Mouse (Mus musculus): ENCODE results near the gene Fxn.

The Fxn gene

GRCm38 (mm10) chr19:24300994-24301767 lies 20.8 kb upstream of the Fxn start:
- peak; percentile 58 for DNase-seq (ENCODE audit: low read depth, low spot score)

GRCm38 (mm10) chr19:24293537-24293936 lies 13.1 kb upstream of the Fxn start:
- no peak for DNase-seq (ENCODE audit: low read depth, low spot score)

GRCm38 (mm10) chr19:24284187-24284586 lies 3.8 kb upstream of the Fxn start:
- peak; percentile 65 for DNase-seq (ENCODE audit: low read depth, low spot score)

DNA sequence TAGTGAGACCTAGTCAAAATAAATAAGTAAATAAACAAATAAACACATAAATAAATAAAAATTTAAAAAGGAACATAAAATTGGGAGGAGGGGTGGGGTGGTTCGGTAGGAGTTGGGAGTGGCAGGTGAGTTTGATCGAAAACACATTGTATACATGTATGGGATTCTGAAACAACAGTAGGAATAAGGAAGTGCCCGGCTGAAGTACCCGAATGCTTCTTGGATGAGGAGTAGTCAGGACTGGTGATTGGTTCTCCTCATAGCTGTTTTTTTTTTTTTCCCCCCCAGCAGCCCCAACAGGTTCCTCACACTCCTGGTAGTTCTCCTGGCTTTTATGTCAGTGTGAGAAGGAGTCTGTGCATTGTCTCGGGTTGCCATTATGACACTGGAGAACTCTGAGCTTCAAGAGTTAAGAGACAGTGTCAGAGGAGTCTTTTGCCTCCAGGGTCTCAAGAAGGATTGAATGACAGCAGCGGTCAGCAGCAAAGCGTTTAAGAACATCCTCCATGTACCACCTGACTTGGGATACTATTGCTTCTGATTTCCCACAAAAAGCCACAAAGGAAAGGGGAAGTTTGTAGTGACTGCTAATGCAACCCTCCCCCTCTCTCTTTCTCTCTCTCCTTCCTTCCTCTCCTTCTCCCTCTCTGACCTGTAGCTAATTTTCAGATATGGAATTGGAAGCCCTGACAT lies 1.0 kb upstream of the Fxn start:
- DNase-seq (ENCODE audit: low read depth, low spot score), result no peak

GRCm38 (mm10) chr19:24279706-24280600 lies 452 bp downstream of the Fxn start:
- peak; percentile 87 for DNase-seq (ENCODE audit: low read depth, low spot score)

DNA sequence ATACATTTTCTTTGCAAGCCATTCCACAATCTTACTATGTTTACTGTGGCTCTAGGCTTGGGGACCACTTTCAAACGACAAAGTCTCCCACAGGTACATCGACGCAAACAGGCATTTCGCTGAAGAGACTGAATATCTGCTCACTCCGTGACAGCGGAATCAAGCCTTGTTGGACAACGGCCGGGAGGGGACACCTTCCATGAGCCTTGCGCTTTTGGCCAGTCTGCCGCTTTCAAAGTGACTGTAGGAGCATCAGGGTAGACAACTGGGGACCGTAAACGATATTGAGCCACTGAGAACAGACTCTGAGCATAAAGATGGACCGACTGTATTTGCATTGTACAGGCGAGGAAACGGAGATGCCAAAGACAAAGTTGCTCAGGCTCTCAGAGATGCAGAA lies 1.5 kb downstream of the Fxn start:
- no peak for DNase-seq (ENCODE audit: low read depth, low spot score)

- no peak for DNase-seq (ENCODE audit: low read depth, low spot score)
Observed at GRCm38 (mm10) chr19:24274281-24274680, 6.1 kb downstream of the Fxn start.

DNA sequence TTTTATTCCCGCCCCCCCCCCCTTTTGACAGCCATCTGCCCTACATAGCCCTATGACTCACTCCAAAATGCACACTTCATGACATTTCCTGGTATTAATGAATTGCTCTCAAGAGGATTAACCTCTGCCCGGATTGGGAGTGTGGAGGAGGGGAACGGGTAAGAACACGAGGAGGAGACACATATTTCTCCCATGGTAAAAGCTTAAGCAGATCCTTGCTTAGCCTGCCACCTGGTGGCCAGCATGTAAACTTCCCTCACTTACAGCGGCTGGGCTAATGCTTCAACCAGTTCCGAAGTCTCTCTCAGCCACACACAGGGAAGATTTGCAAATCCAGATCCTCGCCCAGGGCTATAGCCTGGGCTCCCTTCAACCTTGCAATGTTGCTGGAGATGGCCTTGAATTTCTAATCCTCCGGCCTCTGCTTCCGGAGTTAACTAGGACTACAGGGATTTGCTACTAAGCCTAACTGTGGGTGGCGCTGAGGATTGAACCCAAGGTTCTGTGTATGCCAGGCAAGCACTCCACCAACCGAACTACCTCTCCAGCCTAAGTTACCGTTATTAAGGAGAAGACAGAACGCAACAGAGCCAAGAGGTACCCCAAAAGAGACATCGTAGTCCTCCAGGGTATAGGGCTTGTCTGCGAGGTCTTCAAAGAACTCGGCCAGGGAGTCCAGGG lies 8.5 kb downstream of the Fxn start:
- DNase-seq (ENCODE audit: low read depth, low spot score), result peak; percentile 53

GRCm38 (mm10) chr19:24271326-24271725 lies 9.1 kb downstream of the Fxn start:
- no peak for DNase-seq (ENCODE audit: low read depth, low spot score)

- DNase-seq (ENCODE audit: low read depth, low spot score), result no peak
Observed at GRCm38 (mm10) chr19:24268531-24268930, 11.9 kb downstream of the Fxn start.

DNA sequence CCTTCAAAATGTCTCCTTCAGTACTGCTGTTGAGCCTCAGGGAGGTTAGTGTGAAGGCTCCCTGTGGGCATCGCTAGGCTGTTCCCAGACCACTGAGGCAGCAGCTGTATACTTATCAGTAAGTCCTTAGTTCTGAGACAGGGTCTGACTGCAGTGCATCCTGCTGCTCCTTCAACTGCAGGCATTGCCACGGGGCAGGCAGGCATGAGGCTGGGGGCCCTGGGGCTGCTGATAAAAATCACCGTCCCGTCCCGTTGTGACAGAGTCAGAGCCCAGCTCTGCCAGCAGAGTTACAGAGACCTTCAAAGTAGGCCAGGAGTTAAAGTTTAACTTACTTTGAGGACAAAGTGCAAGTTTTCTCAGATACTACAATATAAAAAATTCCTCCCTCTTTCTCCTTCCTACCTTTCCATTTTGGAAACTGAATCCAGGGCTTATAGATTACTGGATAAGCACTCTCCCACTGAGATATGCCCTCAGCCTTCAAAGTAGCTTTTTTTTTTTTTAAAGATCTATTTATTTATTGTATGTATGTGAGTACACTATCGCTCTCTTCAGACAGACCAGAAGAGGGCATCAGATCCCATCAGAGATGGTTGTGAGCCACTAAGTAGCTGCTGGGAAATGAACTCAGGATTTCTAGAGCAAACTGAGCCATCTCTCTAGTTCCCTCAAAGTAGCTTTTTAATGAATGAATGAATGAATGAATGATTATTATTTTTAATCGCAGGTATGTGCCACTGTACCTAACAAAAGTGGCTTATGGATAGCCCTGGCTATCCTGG lies 14.2 kb downstream of the Fxn start:
- no peak for DNase-seq (ENCODE audit: low read depth, low spot score)

DNA sequence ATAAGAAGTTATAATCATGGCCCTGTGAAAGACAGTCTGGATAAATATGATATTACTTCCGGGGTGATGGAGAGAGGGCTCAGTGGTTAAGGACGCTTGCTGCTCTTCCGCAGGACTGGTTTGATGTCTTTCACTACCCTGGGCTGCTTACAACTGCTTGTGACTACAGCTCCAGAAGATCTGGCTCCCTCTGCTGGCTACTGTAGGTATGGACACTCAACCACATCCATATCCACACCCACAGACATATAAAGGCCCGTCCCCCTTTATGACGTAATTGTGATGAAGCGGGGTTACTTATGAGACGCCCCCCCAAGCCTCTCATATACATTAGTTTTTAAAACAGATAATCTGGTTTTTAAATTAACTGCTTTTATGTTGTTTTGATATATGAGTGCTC lies 15.4 kb downstream of the Fxn start:
- DNase-seq (ENCODE audit: low read depth, low spot score), result peak; percentile 65

DNA sequence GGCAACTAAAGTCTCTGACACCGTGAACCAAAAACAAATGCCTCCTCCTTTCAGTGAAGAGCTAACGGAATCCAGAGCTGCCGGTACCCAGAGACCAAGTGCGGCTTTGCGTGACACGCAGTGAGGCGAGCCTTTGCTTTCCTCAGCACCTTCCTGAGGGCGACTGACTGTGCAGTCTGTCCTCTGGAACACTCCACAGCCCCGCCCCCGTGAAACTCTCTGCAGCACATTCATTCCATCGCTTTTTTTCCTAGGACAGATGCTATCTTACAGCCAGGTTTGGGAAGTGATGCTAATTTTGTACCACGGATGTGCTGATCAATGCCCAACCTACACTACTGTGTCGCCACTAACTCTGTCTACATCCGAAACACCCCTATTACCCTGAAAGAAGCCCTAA lies 17.7 kb downstream of the Fxn start:
- no peak for DNase-seq (ENCODE audit: low read depth, low spot score)

DNA sequence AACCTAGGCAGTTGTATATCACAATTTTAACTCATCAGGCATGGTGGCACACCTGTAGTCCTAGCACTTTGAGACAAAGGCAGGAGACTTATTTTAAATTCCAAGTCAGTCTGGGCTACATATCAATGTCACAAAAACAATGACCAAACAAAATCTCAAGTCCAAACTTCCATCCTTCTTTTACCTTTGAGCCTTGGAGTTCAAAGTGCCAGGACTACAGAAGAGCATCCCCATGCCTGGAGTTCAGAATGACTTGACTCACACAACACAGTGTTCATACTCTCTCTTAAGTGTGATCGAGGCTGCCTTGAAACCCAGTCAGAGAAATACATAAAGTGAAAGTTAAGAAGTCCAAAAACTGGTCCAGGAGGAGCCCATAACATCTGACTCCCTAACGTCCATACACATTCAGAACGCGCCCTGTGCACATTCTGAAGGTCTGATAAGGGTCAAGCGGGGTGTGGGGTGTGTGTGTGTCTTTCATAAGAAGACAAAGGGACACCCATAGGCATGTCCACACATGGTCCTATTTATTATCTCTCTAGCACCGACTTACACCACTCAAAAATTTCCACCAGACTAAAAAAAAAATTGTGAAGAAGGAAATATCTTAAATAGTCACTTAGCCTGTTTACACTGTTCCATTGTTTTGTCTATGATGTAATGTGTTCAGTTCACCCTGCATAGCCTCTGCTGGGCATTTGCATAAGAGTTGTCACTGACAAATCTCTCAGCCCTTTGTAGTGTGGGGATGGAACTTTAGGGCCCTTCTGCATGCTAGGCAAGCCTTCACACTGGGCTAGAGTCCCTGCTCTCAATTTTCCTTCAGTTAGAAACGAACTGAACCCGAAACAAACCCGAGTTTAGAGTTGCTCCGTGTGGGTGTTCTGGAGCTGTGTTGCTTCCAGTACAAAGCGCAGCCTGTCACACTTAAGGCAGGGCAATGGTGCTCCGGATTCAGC lies 20.7 kb downstream of the Fxn start:
- DNase-seq (ENCODE audit: low read depth, low spot score), result no peak

DNA sequence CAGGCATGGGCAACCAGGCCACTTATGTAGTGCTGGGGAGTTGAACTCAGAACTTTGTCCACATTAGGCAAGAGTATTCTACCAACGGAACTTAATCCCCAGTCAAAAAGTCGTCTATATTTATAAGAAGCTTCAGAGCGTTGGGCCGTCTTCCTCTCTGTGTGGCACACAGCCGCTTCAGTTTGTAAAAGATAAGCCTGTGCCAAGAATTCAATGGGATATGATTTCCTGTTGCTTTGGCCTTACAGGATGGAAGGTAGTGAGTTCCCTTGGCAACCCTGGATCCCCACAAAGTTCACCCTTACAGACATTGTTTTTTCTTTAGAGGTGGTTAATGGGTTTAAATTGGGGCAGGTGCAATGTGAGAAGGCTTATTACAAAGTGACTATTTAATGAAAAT lies 22.0 kb downstream of the Fxn start:
- DNase-seq (ENCODE audit: low read depth, low spot score), result no peak

DNA sequence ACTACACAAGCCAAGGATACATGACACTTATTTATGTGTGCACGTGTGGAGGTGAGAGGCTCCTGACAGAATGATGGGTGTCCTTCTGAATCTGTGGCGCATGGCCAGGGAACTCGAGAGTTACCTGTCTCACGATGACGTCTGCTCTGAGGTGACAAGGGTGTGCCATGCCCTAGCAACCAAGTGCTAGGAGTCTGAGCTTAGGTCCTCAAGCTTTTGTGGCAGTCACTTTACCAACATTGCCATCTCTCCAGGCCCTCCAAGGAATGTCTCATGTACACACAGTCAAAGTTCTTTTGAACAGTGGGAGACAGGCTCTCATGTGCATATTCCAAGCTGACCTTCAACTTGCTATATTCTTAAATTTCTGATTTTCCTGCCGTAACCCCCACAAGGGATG lies 22.4 kb downstream of the Fxn start:
- no peak for DNase-seq (ENCODE audit: low read depth, low spot score)

DNA sequence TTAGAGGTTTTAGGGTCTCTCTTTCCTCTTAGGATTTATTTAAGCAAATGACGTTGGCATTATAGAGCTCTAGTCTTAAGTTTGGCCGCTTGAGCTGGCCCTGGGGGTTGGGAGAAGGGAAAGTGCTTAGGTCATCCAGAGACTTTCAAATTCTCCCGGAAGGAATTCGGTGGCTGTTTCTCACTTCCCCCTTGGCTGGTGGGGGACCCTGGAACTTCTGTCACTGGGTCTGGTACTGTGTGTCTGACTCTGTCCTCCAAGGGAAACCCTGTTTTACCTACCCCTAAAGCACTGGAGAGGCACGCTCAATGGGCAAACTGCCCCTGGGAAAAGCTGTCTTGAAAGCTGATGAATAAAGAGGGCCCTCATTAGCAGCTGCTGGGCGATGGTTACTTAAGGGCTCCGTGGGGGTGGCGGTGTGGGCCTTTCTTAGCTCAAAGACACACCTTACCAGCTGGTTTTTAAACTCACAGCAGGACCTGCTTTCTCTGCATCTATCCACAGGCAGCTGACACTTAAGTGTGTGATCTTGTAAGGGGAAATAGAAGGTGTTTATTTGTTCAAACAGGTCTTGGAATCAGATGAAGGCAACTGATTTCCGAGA lies 26.6 kb downstream of the Fxn start:
- DNase-seq (ENCODE audit: low read depth, low spot score), result no peak

DNA sequence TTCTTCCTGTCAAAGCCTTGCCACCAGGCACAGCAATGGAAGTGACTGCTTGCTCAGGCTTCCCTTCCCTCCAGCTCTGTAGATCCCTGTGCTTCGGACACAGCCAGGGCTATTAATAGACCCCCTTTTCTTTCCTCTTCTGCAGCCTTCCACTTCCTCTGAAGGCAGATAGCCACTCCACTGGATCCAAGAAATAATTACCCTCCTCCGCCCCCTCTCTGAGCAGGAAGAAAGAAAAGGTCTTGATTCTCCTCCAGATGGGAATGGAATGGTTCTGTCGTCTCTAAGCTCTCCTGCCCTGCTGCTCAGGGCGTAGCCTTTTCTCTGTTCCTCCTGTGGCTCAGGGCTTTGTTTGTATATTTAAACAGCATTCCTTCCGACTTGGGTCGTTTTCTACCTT lies 28.5 kb downstream of the Fxn start:
- DNase-seq (ENCODE audit: low read depth, low spot score), result no peak

DNA sequence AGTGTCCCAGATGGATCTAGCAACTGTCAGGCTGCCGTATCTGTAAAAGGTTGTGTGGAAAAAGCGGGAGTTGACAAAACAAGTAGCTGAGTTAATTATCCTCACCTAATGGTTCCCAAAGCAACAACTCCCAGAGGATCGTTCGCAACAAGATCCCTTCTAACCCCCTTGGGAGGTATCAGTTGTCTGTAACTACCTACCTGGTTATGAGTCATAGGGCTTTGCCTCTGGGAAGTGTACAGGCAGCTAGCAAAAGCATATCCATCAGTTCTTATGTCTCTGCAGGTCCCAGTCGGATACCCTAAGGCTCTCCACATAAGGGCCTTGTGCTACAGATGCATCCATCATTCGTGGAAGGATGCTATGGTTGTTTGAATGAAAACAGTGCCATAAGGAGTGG lies 37.1 kb downstream of the Fxn start:
- no peak for DNase-seq (ENCODE audit: low read depth, low spot score)
